9 mouse cellular contexts compared by ENCODE assay signal in the genomic region with DNA sequence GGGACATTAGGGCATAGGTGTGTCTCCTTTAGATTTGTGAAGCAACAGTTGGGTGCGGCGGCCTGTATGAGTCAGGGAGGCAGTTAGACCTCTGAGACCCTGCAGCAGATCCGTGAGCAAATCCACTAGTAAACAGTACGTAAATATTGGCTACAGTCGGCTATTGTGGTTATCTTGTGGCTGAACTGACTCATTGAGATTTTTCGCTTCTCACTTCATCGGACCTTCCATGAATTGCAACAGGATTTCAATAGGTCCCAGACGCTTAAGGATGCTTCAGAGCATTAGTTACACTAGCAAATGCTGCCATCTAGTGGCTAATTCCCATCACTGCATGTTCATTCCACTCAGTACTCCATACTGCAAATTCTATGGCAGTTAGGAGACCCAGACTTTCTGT.
DNase-seq lines count a peak whose midpoint lies in the region; ATAC-seq and TF ChIP-seq lines count a peak whose summit lies in the region.
"Had no signal": no experiment of that assay in that cellular context is flagged by ENCODE, and none has a peak within 500 bp of the region (broad histone marks: within the 10 kb centered on the region; RNA-seq: fewer than 3 reads in every experiment).

No protein-coding gene starts in this region.

- H3K79me2 ChIP-seq in myocyte (ENCODE audit: control insufficient read depth, insufficient read depth), result no peaks in the 10 kb centered on the region

- TF ChIP-seq POLR2A in myocyte (IDR thresholded peaks at IDR 0.05; ENCODE audit: insufficient read length, low read depth), result no peak

- no peaks in the 10 kb centered on the region for H3K27me3 ChIP-seq in kidney, embryonic 14.5 days (ENCODE audit: control insufficient read depth, insufficient read depth, low read length)
- no peaks in the 10 kb centered on the region for H3K27me3 ChIP-seq in limb, embryonic 12.5 days
- H3K27me3 ChIP-seq in myocyte (ENCODE audit: control insufficient read depth, insufficient read depth, insufficient read length), result no peaks in the 10 kb centered on the region

- peak; percentile 83 for ATAC-seq in granulocyte monocyte progenitor cell, adult 5-6 weeks (replicated peaks; ENCODE audit: poor library complexity, severe bottlenecking)
- ATAC-seq in kidney, embryonic 14.5 days (ENCODE audit: low FRiP score, low TSS enrichment), result peak; percentile 90
- ATAC-seq in limb, embryonic 12.5 days (ENCODE audit: insufficient number of reproducible peaks, insufficient read depth, low FRiP score, low TSS enrichment, low read depth), result peak; percentile 79; the same call in 1 of the 2 replicates

- no peak overlapping the region for H3ac ChIP-seq in myocyte (ENCODE audit: control insufficient read depth, insufficient read length)

- WGBS in kidney, embryonic 14.5 days, result 41% methylated on average over 8 of the region's 8 CpGs
- WGBS in limb, embryonic 12.5 days, result 36% methylated on average over 8 of the region's 8 CpGs

- H3K27ac ChIP-seq in kidney, embryonic 14.5 days (ENCODE audit: low read depth, low read length), result no peak overlapping the region
- no peak overlapping the region for H3K27ac ChIP-seq in limb, embryonic 12.5 days

- no peaks in the 10 kb centered on the region for H3K9me3 ChIP-seq in kidney, embryonic 14.5 days (ENCODE audit: control insufficient read depth, low read length)
- no peaks in the 10 kb centered on the region for H3K9me3 ChIP-seq in limb, embryonic 12.5 days

- no peaks in the 10 kb centered on the region for H3K4me1 ChIP-seq in kidney, embryonic 14.5 days (ENCODE audit: control insufficient read depth, insufficient read depth, low read length)
- peaks cover 3% of the 10 kb centered on the region; the same call in 1 of the 2 replicates for H3K4me1 ChIP-seq in limb, embryonic 12.5 days (replicated peaks)

- H3K36me3 ChIP-seq in kidney, embryonic 14.5 days (ENCODE audit: control insufficient read depth, insufficient read depth, low read length), result no peaks in the 10 kb centered on the region
- H3K36me3 ChIP-seq in limb, embryonic 12.5 days, result no peaks in the 10 kb centered on the region
- no peaks in the 10 kb centered on the region for H3K36me3 ChIP-seq in myocyte (ENCODE audit: control insufficient read depth, insufficient read depth)

- no peak overlapping the region for H3K4me2 ChIP-seq in kidney, embryonic 14.5 days (replicated peaks; ENCODE audit: low read depth, low read length)
- no peak overlapping the region for H3K4me2 ChIP-seq in limb, embryonic 12.5 days
- H3K4me2 ChIP-seq in myocyte (ENCODE audit: low read depth), result peak overlapping the region; percentile 72

- H3K4me3 ChIP-seq in kidney, embryonic 14.5 days (ENCODE audit: low read length), result no peak overlapping the region
- H3K4me3 ChIP-seq in limb, embryonic 12.5 days (replicated peaks), result no peak overlapping the region
- no peak overlapping the region for H3K4me3 ChIP-seq in myocyte
- H3K4me3 ChIP-seq: erythroblast, embryonic 14.5 days had no signal

- no peak overlapping the region for H3K9ac ChIP-seq in kidney, embryonic 14.5 days (ENCODE audit: low read depth, low read length)
- no peak overlapping the region for H3K9ac ChIP-seq in limb, embryonic 12.5 days (replicated peaks)

- peak; percentile 53 to 56 for DNase-seq in B cell, adult 2 months
- peak; percentile 53 for DNase-seq in adrenal gland, adult 2 months
- DNase-seq in embryo, embryonic 9.5 days (ENCODE audit: extremely low spot score), result peak; percentile 63
- DNase-seq in telencephalon, adult 2 months (ENCODE audit: low read depth, low spot score), result peak; percentile 58

TF ChIP-seq in myocyte, 11 proteins besides CTCF, POLR2A, EP300 and RAD21:
- no peak for TF ChIP-seq MYOD1 (IDR thresholded peaks at IDR 0.05; ENCODE audit: control insufficient read depth in 1 of 3, insufficient read length in 2 of 3, low read depth in 2 of 3)
- TF ChIP-seq USF1 (IDR thresholded peaks at IDR 0.05; ENCODE audit: low read depth), result no peak
- TF ChIP-seq TCF3 (IDR thresholded peaks at IDR 0.05; ENCODE audit: insufficient read length, low read depth), result no peak
- no peak for TF ChIP-seq MAX (IDR thresholded peaks at IDR 0.05; ENCODE audit: low read depth)
- TF ChIP-seq REST (IDR thresholded peaks at IDR 0.05; ENCODE audit: insufficient read depth, insufficient read length), result no peak
- peak; percentile 98 for TF ChIP-seq CEBPB (IDR thresholded peaks at IDR 0.05; ENCODE audit: insufficient read depth, poor library complexity, severe bottlenecking)
- no peak for TF ChIP-seq E2F4 (IDR thresholded peaks at IDR 0.05; ENCODE audit: insufficient read depth)
- TF ChIP-seq POLR2AphosphoS2 (IDR thresholded peaks at IDR 0.05; ENCODE audit: insufficient read length, low read depth), result no peak
